Mouse (Mus musculus) stomach, postnatal 0 days (tissue): ENCODE measurements around the gene Jam3. TPM values are rescaled to one million over a fixed set of nuclear protein-coding genes. Genes with fewer than 3 reads are reported as not detected.
"Not testable (repeated sequence)": the region's sequence is repeated elsewhere in the genome, so short reads cannot be mapped to it uniquely, and the experiment has no call there.

Experiments
- ATAC-seq: fragments of 200-750 bp; cut with Nextera tagmentation; 2 replicates; pipeline ENCODE4 v1.8.0; 2017; ENCODE audit not compliant: low FRiP score, low TSS enrichment
- DNase-seq: peaks from one replicate; pipeline ENCODE4 v3.0.0-alpha.2; 2016; ENCODE audit warnings: low spot score
- H3K27ac ChIP-seq: fragments of 300-500 bp; sonication (generic); replicated peaks from 2 replicates; pipeline ENCODE4 v1.5.1; 2014; ENCODE audit warnings: mild to moderate bottlenecking, control low read depth
- H3K27me3 ChIP-seq: fragments of 300-500 bp; sonication (generic); 2 replicates; pipeline ENCODE4 v1.6.1; 2014; ENCODE audit warnings: low read length; ENCODE audit not compliant: control insufficient read depth, insufficient read depth
- H3K36me3 ChIP-seq: fragments of 300-500 bp; sonication (generic); 2 replicates; pipeline ENCODE4 v1.6.1; 2014; ENCODE audit warnings: low read length, mixed read lengths; ENCODE audit not compliant: control insufficient read depth, insufficient read depth
- H3K4me1 ChIP-seq: fragments of 300-500 bp; sonication (generic); replicated peaks from 2 replicates; pipeline ENCODE4 v1.6.1; 2014; ENCODE audit warnings: antibody characterized with exemption; ENCODE audit not compliant: control insufficient read depth, insufficient read depth
- H3K4me2 ChIP-seq: fragments of 300-500 bp; sonication (generic); replicated peaks from 2 replicates; pipeline ENCODE4 v1.6.1; 2014; ENCODE audit warnings: low read depth, mild to moderate bottlenecking, control low read depth, moderate library complexity
- H3K4me3 ChIP-seq: fragments of 300-500 bp; sonication (generic); 2 replicates; pipeline ENCODE4 v1.5.1; 2014; ENCODE audit warnings: low read depth, low read length, control low read depth
- H3K9ac ChIP-seq: fragments of 300-500 bp; sonication (generic); 2 replicates; pipeline ENCODE4 v1.6.1; 2014; ENCODE audit warnings: mild to moderate bottlenecking, low read length, control low read depth, mixed read lengths
- H3K9me3 ChIP-seq: fragments of 300-500 bp; sonication (generic); 2 replicates; pipeline ENCODE4 v1.6.1; 2016; ENCODE audit warnings: low read length; ENCODE audit not compliant: control insufficient read depth
- CTCF ChIP-seq: IDR thresholded peaks from 2 replicates; pipeline ENCODE4 v1.5.1; 2016; ENCODE audit warnings: antibody characterized with exemption, low read depth, mild to moderate bottlenecking, moderate library complexity
- EP300 ChIP-seq: optimal IDR thresholded peaks from 2 replicates; pipeline ENCODE3; 2016; ENCODE audit warnings: antibody characterized with exemption
- WGBS: fragments of 180-500 bp; shearing (Covaris S2); extraction: QIAGEN DNeasy Blood & Tissue Kit; methylation state at CpG from one replicate; pipeline ENCODE4 v1.1.7; 2014; 5-methylcytosine and 5-hydroxymethylcytosine counted together
- polyA plus RNA-seq: library from polyadenylated mRNA; unstranded; fragments of >200 nt; fragmentation: Nextera tagmentation; extraction: Ambion mirVana; gene quantifications from 2 replicates; pipeline ENCODE4 v1.2.1, GENCODE M21; 2015

Gene Jam3
- polyA plus RNA-seq, 1 experiment from 2014 or later, result 30.8 TPM

DNA sequence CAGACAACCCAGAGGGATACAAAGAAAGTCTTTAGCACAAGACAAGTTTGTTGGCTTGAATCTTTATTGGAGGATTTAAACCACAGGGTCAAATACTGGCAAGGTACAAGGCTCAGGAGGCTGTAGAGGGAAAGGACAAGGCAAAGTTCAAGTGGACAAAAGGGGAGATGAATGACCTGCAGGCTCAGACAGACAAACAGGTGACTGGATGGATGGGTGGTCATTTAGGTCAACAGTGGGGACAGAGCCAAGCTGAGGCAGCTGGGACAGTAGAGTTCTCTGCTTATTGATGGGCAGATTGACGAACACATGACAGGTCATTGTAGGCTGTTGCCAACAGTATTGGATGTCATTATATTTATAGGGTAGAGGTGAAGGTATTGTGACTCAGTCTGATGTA lies 11.8 kb upstream of the Jam3 start:
- Histone ChIP-seq H3K36me3 (no peaks in the 10 kb centered on the region), H3K27me3 (no peaks in the 10 kb centered on the region), H3K9me3 (no peaks in the 10 kb centered on the region), H3K4me2 (no peak overlapping the region), H3K4me3 (no peak overlapping the region), H3K27ac (no peak overlapping the region), H3K9ac (no peak overlapping the region), H3K4me1 (no peaks in the 10 kb centered on the region)
- WGBS, result 96% methylated on average over 1 of the region's 1 CpGs
- TF ChIP-seq CTCF (no peak), EP300 (no peak)
- DNase-seq (no peak), ATAC-seq (no peak)

DNA sequence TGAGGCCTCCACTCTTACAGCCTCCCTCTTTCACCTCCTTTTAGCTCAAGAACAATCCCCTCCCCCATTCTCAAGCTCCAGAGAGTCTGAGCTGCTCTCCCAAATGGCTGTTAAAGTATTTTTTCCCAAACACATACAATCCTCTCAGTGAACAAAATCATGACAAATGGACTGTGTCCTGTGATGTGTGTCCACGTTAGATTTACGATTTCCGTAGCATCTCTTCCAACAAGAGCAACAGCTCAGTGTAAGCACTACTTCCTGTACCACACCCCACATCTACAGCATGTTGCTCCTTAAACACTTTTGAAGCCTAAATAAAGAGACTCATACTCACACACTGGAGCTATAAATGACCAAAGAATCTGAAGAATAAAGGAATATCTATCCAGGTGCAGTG lies 10.4 kb upstream of the Jam3 start:
- WGBS, result 54% methylated on average over 3 of the region's 3 CpGs
- Histone ChIP-seq H3K4me3 (no peak overlapping the region), H3K9me3 (no peaks in the 10 kb centered on the region), H3K4me2 (no peak overlapping the region), H3K4me1 (no peaks in the 10 kb centered on the region), H3K27me3 (no peaks in the 10 kb centered on the region), H3K36me3 (no peaks in the 10 kb centered on the region), H3K9ac (no peak overlapping the region), H3K27ac (no peak overlapping the region)
- DNase-seq, result no peak
- TF ChIP-seq CTCF (no peak), EP300 (no peak)
- ATAC-seq, result no peak

DNA sequence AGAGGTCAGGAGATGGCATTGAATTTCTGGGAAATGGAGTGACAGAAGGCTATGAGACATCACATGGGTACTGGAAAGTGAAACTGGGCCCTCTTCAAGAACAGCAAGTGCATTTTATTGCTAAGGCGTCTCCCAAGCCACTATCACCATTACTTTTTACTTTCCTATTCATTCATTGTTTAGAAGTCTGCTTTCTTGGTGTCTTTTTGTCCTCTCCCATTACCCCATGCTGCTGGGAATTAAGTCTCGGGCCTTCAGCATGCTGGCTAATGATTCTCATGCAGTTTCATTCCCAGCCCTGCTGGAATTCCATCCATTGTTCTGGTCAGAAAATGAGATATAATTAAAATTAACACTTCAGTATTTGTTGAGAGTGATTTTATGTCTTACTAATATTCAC lies 9.7 kb upstream of the Jam3 start:
- Histone ChIP-seq H3K27ac (no peak overlapping the region), H3K36me3 (no peaks in the 10 kb centered on the region), H3K9ac (no peak overlapping the region), H3K4me3 (no peak overlapping the region), H3K27me3 (no peaks in the 10 kb centered on the region), H3K4me2 (no peak overlapping the region), H3K9me3 (no peaks in the 10 kb centered on the region), H3K4me1 (no peaks in the 10 kb centered on the region)
- 62% methylated on average over 2 of the region's 2 CpGs for WGBS
- TF ChIP-seq EP300 (no peak), CTCF (no peak)
- ATAC-seq, result no peak
- no peak for DNase-seq

DNA sequence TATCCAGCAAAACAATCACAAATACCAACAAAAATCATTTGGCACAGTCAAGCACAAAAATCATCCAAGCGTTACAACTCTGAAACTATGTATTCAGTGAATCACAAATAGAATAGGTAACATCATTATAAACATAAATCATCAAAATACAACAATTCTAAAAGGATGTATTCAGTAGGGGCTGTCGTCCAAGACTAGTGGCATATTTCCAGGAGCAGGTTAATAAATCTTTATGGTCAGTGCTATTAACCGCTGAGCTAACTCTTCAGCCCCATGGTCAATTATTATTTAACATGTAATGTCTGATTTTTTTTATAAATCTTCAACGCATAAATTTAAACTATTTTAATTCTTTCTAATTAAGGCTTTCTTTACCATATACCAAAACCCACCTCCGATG lies 8.4 kb upstream of the Jam3 start:
- not testable (repeated sequence) for H3K9me3 ChIP-seq, H3K27ac ChIP-seq, ATAC-seq, H3K4me1 ChIP-seq, H3K36me3 ChIP-seq, DNase-seq, H3K9ac ChIP-seq, H3K4me3 ChIP-seq, H3K27me3 ChIP-seq, H3K4me2 ChIP-seq
- 69% methylated on average over 5 of the region's 5 CpGs for WGBS

DNA sequence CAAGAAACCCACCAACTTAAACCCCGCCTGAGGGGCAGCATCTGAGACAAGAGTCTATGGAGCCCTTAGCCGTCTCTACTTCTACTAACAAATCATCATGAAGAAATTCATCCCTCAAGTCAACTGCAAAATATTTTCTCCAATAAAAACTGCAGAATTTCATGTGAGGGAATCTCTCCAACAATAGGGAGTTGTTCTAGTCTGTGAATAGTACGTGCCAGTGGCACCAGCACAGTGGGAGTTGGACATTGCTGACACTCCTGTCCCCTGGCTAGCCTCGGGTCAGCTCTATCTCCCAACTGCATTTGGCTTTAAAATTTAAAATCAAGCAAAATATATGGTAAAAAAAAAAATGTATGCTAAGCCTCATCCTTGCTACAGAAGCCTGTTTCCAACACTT lies 1.4 kb downstream of the Jam3 start:
- no peaks in the 10 kb centered on the region for H3K27me3 ChIP-seq
- H3K27ac ChIP-seq, result no peak overlapping the region
- H3K9ac ChIP-seq, result no peak overlapping the region
- DNase-seq, result no peak
- H3K4me3 ChIP-seq, result no peak overlapping the region
- WGBS, result 78% methylated on average over 4 of the region's 4 CpGs
- no peaks in the 10 kb centered on the region for H3K4me1 ChIP-seq
- H3K4me2 ChIP-seq, result peak overlapping the region; percentile 67; the same call in 1 of the 2 replicates
- no peaks in the 10 kb centered on the region for H3K9me3 ChIP-seq
- no peak for TF ChIP-seq EP300
- no peak for TF ChIP-seq CTCF
- ATAC-seq, result no peak
- H3K36me3 ChIP-seq, result no peaks in the 10 kb centered on the region

DNA sequence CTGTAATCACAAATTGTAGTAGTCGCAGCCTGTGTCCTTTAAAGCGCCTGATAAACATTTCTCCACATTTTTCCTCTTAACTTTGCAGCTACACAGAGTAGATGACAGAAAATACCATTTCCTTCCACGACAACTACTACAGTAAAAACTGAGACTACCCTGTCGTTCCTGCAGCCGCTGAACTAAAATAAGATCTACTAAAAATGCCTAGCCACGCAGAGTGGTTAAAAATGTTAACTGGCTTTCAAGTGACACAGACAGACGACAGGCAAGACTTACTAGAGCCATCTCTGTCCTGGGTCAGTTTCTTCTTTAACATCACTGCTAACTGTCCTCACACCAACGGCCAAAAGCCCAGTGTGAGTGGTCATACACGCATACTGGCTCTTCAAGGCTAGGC lies 5.4 kb downstream of the Jam3 start:
- H3K4me2 ChIP-seq, result no peak overlapping the region
- WGBS, result 54% methylated on average over 9 of the region's 9 CpGs
- ATAC-seq (no peak), DNase-seq (no peak)
- no peak for TF ChIP-seq EP300
- TF ChIP-seq CTCF, result no peak
- H3K36me3 ChIP-seq, result no peaks in the 10 kb centered on the region
- no peak overlapping the region for H3K27ac ChIP-seq
- no peaks in the 10 kb centered on the region for H3K27me3 ChIP-seq
- H3K9ac ChIP-seq, result no peak overlapping the region
- no peaks in the 10 kb centered on the region for H3K9me3 ChIP-seq
- H3K4me3 ChIP-seq, result no peak overlapping the region
- H3K4me1 ChIP-seq, result no peaks in the 10 kb centered on the region
